Mouse (Mus musculus): ENCODE results near the gene Sytl2. TPM values are rescaled to one million over a fixed set of nuclear protein-coding genes. Genes with fewer than 3 reads are reported as not detected.

Gene Sytl2
- total RNA-seq, 2 experiments from 2014 or later = 91.1 to 101 TPM

- DNase-seq (ENCODE audit: low spot score in 2 of 2) = no peak
Measured at GRCm38 (mm10) chr7:90306968-90307367, 4.9 kb downstream of the Sytl2 start.

- DNase-seq (ENCODE audit: low spot score in 2 of 2) = no peak
Measured at GRCm38 (mm10) chr7:90308003-90308402, 6.0 kb downstream of the Sytl2 start.

DNA sequence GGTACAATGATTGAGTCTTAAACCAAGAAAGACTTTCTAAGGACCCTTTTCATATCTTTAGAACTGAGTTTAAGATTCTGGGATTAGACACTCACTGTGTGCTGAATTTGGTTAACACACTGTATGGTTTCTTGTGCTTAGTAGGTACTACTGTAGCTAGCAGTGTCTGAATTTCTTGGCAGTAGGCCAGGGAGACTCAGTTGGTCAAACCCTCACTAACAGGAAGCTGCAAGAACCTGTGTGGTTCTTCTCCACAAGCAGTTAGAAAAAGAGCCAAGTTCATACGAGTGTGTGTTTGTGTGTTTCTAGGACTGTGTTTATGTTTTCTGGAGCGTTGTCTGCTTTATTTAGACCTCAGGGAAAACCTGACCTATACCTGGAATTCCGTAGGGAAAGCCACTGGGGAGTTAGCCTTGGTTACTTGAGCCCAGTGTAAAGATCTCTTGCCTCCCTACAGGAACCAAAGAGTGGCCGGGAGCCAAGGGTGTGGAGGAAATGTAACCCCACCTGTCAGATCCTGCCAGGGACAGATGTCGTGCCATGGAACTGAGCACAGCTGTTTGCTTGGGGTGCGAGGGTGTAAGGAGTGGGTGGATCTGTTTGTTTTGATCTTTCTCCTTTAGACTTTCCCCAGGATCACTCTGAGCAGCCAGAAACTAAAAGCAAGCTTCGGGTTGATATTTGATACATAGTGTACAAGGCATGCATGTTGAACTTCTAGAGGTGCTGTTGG, 10.3 kb downstream of the Sytl2 start:
- DNase-seq (ENCODE audit: low spot score in 2 of 2) = no peak

- DNase-seq (ENCODE audit: low spot score in 2 of 2) = no peak
Measured at GRCm38 (mm10) chr7:90313421-90313820, 11.4 kb downstream of the Sytl2 start.

DNA sequence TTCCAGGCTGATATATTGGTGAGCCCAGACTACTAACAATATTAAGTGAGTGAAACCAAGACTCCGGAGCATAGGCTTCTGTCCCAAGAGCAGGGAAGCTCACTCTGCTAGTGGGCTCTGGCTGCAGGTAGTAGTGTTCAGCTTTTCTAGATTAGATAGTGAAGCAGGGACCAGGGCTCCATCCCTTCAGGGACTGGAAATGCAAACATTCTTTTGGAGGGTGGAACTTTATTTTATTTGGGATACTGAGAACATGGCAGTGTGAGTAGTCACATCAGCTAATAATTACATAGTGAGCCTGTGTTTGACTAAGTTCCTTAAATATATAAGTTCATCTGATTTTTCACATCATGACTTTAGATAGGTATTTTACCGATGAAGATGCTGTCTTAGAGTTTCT, 14.8 kb downstream of the Sytl2 start:
- DNase-seq (ENCODE audit: low spot score in 2 of 2) = no peak

GRCm38 (mm10) chr7:90319446-90319845, 17.4 kb downstream of the Sytl2 start:
- DNase-seq (ENCODE audit: low spot score in 2 of 2) = no peak

GRCm38 (mm10) chr7:90320124-90320523, 18.1 kb downstream of the Sytl2 start:
- no peak for DNase-seq (ENCODE audit: low spot score in 2 of 2)

GRCm38 (mm10) chr7:90325166-90325565, 23.1 kb downstream of the Sytl2 start:
- no peak for DNase-seq (ENCODE audit: low spot score in 2 of 2)

DNA sequence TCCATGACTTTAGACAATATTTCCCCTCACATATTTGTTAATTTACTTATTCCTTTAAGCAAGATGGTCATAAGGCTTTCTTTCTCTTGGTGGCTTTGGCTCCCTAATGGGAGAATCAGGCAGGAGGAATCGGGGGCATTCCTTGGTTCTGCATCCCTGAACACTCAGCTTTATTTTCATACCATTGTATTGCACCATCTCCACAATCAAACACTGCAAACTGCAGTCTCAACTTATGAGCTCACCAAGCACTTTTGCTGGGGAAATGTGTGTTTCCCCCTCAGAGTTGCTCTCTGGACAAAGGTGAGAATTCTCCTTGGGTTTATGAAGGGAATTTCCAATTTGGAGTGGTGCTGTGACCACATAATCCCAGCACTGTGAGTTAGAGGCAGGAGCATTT, 28.1 kb downstream of the Sytl2 start:
- no peak for DNase-seq (ENCODE audit: low spot score in 2 of 2)

DNA sequence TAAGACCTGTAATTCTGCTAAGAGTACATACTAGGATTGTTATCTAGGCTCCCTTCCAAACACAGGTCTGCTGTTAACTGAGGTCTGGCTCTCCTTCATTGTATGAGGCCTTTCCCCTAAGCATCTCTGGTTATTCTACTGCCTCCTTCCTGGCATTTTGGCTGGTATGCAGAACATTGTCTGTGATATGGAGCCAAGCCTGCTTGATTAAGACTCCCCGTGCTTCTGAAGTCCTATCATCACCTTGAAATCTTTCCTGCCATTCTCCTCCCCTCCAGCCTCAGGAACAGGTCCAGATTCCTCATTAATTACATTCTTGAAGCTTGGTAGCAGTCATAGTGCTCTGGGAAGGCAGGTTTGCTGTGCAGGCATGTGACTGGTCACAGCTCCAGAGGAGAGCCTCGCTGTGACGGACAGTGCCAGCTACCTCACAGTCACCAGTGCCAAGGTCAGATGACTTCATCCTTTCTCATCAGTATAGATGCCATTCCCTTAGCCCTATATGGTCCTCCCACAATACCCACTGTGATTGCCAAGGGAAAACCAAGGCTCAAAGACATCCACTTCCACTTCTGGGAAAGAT, 30.5 kb downstream of the Sytl2 start:
- DNase-seq (ENCODE audit: low spot score in 2 of 2) = no peak

GRCm38 (mm10) chr7:90334362-90334761, 32.3 kb downstream of the Sytl2 start:
- DNase-seq (ENCODE audit: low spot score in 2 of 2) = no peak

DNA sequence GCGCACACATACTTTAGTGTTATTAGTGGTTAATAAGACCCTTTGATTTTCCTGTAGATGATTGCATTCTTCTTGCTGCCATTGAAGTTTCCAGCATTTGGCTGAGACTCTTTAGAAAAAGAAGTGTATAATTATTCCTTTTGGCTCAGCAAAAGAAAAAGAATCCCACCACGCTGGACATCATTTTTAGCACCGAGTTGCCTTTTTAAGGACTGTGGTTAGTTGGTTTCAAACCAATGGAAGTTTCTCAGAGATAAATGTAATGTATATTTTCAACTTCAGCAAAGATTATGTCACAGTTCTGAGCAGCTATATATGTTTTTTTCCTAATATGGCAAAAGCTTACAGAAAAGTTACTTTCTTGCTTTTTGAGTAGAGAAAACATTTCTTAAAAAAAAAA, 32.8 kb downstream of the Sytl2 start:
- no peak for DNase-seq (ENCODE audit: low spot score in 2 of 2)

DNA sequence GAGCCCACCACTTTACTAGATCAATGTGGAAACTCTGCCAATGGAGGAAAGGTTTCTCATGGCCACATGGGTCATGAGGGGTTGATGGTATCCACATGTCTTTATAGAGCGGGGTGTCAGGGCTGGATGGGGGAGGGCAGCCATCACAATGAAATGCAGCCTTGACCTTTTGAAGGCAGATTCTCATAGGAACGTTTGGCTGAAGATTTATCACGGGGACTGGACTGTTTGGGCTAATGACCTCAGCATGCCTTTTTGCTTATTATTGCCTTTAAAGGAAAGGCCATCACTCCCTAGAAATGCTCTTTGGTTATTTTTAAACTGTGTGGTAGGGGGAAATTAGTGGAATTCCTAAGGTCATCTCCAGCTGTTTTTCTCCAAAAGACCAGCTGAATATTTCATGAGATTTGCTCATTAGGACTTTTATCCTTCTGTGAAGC, 33.7 kb downstream of the Sytl2 start:
- DNase-seq (ENCODE audit: low spot score in 2 of 2) = no peak

GRCm38 (mm10) chr7:90341212-90341957, 39.3 kb downstream of the Sytl2 start:
- DNase-seq (ENCODE audit: low spot score in 2 of 2) = no peak

DNA sequence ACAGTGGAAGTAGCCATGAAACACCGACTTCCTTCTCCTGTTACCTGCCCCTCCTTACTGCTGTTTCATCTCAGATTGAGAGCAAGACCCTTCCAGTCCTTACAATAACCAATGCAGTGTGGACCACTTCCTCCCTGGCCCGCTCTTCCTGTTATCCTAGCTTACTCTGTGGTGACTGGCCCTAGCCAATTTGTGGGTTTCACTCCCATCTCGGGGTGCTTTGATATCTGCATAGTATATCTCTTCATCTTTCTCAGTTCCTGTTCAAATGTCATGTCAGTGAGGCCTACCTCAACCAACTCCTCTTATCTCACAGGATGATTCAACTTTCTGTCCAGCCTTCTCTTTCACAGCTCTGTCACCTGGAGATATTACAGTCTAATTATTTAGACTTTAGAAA, 42.9 kb downstream of the Sytl2 start:
- no peak for DNase-seq (ENCODE audit: low spot score in 2 of 2)

DNA sequence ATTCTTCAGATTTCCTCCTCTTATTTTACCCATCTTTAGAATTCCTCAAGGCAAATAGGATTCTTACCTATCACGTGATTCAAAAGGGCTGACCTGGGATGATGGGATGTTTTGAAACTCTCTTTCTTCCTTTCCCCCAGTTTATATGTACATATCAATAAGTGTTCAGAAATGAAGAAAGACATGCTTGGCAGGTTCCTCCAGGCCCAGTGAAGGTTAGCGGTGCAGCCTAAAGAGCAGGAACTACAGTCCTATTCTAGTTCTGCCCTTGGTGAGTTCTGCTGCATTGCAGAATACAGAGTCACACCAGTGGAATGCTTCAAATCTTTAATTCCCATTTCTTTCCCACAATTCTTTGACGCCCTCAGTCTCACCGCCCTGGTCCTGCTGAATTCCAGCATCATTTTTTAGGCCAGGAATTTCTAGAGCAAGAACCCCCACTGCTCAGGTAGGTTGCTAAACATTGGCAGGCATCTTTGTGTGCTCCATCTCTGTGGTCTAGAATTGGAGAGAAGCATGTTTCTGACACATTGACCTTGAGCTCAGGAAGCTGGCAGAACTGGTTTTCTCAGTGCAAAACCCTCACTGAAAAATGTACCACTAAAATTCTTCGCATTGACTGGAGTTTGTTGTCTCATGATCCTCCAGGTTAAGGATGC, 45.9 kb downstream of the Sytl2 start:
- DNase-seq (ENCODE audit: low spot score in 2 of 2) = no peak

DNA sequence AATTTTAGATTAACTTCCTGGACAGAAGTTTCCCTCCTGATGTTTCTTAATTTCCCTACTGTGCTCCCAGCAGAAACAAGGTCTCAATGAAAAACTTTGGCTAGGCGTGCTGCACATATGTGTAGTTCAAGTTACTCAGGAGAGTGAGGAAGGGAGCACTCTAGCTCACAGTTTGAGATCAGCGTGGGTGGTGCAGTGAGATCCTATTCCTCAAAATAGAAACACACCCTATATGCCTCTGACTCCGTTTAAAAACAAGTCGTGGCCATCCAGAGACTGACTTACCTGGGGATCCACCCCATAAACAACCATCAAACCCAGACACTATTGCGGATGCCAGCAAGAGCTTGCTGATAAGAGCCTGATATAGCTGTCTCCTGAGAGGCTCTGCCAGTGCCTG, 47.0 kb downstream of the Sytl2 start:
- DNase-seq (ENCODE audit: low spot score in 2 of 2) = no peak

GRCm38 (mm10) chr7:90352183-90352582, 50.1 kb downstream of the Sytl2 start:
- no peak for DNase-seq (ENCODE audit: low spot score in 2 of 2)

- DNase-seq (ENCODE audit: low spot score in 2 of 2) = no peak
Measured at GRCm38 (mm10) chr7:90353488-90354228, 51.6 kb downstream of the Sytl2 start.

- DNase-seq (ENCODE audit: low spot score in 2 of 2) = no peak
Measured at GRCm38 (mm10) chr7:90354229-90354604, 52.2 kb downstream of the Sytl2 start.

- no peak for DNase-seq (ENCODE audit: low spot score in 2 of 2)
Measured at GRCm38 (mm10) chr7:90355454-90355853, 53.4 kb downstream of the Sytl2 start.

Measured in gastrocnemius, postnatal 4 days (tissue).